Mouse (Mus musculus) ES-Bruce4 (cell line): Measurements from ENCODE around the gene Tmem107.

Source experiments
- CTCF ChIP-seq: IDR thresholded peaks from one replicate; pipeline ENCODE4 v1.8.1; 2011; ENCODE audit warnings: low read depth, low read length
- EP300 ChIP-seq: IDR thresholded peaks from 2 replicates; pipeline ENCODE4 v1.6.1; 2011; ENCODE audit warnings: low read depth, low read length; ENCODE audit not compliant: insufficient read depth
- POLR2A ChIP-seq: IDR thresholded peaks from one replicate; pipeline ENCODE4 v1.8.1; 2011; ENCODE audit warnings: low read length; ENCODE audit not compliant: insufficient read depth

DNA sequence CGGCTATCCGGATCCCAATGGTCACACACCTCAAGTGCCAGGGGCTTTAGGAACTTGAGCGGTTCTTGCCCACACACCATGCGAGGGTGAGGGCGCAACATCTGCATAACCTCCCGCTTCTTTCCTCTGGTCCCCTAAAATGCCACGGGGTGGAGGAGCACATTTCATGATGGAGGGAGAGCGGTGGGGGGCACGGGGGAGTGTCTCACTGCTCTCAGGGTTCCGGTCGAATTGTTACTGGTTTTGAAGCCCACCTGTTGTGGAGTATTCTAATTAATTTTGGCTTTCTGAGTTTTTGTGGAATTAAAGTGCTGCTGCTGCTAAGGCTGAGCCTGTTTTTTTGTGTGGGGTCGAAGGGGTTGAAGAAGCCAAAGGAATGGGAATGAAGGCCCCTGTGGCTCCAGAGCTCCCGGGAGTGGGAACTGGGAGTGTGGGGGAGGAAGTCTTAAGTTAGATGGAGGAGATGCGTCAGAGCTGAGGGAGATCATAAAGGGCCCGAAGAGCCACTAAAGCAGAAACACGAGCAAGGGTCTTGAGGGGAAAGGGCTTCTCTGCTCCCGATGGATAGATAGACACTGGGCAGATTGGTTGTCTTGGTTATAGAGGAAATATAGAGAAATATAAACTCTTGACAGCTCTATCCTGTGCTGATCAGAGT is 9.2 kb upstream of the Tmem107 start:
- no peak for TF ChIP-seq EP300
- no peak for TF ChIP-seq POLR2A
- TF ChIP-seq CTCF = no peak
